Mouse (Mus musculus) thymus, postnatal 10 days (tissue): ENCODE measurements around the gene Xbp1.
A peak's percentile ranks its signal among the peaks of the same experiment; 100 is the strongest.
"Not testable (repeated sequence)": the region's sequence is repeated elsewhere in the genome, so short reads cannot be mapped to it uniquely, and the experiment has no call there.

Experiments
- DNase-seq, 2 experiments: peaks; one replicate each; pipeline ENCODE4 v3.0.0; 2021; ENCODE audit warnings: low spot score in 2 of 2

Gene Xbp1

GRCm38 (mm10) chr11:5528841-5529240, 8.4 kb downstream of the Xbp1 start:
- no peak for DNase-seq

- DNase-seq = no peak
Measured at GRCm38 (mm10) chr11:5530172-5530571, 9.7 kb downstream of the Xbp1 start.

DNA sequence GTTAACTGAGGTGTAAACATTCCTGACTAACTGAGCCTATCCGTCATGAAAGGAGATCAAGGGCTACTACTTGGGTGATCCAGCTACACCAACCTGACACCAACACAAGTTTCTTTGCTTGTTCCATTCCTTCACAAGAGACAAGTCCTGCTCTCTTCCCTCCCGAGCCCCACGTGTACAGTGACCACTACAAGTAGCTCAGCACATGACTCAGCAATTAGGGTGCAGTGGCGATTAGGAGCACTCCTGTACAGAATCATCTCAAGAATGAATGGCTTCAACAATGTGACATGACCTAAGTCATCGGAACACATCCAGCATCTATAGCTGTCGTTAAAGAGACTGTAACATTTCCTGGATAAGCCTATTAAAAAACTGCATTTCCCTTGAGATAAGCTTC, 10.3 kb downstream of the Xbp1 start:
- no peak for DNase-seq

DNA sequence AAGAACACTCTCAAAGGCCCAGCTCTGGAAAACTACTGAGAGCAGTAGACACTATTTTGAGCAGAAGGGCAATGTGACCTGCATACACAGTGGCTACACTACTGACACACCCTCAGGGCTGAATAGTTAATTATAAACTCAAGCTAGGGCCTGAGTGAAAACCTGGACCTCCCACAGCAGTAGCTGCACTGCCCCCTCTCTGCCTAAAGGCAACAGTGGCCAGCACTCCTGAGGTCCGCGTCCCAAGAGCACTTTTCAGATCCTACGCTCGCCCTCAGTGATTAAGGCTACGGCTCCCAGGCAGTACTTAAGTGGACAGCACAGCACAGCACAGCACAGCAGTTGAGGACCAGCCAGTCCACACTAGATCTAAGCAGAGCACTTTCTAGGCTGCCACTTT, 12.6 kb downstream of the Xbp1 start:
- DNase-seq = no peak

DNA sequence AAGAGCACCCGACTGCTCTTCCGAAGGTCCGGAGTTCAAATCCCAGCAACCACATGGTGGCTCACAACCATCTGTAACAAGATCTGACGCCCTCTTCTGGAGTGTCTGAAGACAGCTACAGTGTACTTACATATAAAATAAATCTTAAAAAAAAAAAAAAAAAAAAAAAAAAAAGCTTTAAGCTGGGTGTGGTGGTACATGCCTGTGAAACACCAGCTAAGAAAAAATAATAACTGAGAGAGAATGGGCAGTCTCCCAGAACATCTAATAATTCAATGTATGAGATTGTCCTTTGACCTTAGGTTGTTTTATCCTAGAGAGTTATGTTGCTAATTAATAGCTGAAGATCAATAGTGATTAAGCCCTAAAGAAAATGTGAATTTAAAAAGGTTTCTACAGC, 17.0 kb downstream of the Xbp1 start:
- DNase-seq = not testable (repeated sequence)

DNA sequence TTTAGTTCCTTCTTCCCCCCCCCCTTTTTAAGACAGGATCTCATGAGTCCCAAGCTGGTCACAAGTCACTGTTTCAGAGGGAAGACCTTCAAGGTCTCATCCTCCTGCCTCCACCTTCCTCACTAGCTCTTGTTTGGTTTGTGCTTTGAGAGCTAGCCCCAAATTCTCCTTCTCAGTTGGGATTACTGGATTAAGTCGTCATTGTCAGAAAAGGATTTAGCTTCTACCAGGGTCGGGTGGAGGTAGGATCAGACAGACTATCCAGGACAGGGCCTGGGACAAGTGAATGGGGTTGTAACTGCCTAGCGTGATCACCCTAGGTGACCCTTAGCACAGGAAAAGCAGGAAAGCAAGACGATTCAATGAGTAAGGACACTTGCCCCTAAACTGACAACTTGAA, 19.9 kb downstream of the Xbp1 start:
- DNase-seq = no peak

GRCm38 (mm10) chr11:5541230-5541798, 20.9 kb downstream of the Xbp1 start:
- DNase-seq = no peak

DNA sequence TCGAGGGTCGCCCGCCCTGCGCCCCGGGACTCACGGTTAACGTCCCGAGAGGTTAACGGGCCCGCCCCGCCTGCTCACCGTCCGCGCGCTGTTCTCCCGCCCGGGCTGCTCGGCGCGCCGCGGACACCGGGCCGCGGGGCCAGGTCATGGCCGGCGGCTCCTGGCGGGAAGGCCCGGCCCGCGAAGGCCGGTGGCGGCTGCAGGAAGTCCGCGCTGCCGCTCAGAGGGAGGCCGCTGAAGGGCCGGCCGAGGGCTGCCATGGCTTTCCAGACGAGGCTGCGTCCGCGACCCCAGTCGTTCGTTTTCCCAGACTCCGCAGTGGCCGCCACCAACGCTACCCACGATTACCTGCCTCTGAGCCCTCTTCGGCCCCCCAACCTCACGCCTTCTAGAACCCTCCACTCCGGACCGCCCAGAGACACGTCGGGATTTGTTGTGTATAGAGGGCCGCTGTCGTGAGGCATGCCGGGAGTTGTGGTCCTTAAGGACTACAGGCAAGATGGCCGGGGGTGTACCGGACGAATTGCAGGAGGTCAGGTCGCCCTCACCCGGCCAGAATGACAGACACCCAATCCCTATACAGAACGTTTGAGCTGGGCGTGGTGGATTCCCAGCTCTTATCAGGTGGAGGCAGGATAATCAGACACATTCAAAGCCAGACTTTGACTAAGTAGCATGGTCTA, 21.5 kb downstream of the Xbp1 start, which contains the start of gene Ccdc117:
TSS of gene Ccdc117 (minus strand) at position 389 of the 683 bp plus-strand sequence.
- peak; percentile 74 for DNase-seq

DNA sequence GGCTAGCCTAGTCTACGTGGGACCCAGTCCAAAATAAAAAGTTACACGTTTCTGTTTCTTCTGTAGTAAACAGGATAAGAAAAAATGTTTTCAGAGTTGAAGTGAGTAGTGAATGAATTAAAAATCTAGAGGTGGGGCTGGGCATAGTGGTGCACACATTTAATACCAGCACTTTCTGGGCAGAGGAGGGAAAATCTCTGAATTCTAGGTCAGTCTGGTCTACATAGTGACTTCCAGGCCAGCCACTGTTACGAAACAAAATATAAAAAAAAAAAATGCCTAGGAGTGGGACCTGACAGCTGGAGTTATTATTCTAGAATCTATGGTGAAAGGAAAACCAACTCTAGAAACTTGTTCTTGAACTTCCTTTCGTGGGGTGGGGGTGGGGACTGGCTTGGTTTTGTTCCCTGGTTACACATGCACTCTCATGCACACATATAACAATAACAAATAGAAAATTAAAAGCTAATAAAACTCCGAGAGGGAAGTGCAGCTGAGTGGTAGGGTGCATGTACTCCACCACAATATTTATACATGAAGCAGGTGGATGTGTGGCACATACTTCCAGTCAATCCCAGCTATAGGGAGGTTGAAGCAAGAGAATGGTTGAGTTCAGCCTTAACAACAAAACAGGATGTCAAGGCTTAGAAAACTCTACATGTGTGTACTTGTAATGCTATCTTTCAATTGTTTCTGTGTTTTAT, 22.2 kb downstream of the Xbp1 start:
- DNase-seq = no peak

- DNase-seq = no peak
Measured at GRCm38 (mm10) chr11:5543281-5543680, 22.8 kb downstream of the Xbp1 start.

- DNase-seq = not testable (repeated sequence)
Measured at GRCm38 (mm10) chr11:5544709-5545108, 24.2 kb downstream of the Xbp1 start.

DNA sequence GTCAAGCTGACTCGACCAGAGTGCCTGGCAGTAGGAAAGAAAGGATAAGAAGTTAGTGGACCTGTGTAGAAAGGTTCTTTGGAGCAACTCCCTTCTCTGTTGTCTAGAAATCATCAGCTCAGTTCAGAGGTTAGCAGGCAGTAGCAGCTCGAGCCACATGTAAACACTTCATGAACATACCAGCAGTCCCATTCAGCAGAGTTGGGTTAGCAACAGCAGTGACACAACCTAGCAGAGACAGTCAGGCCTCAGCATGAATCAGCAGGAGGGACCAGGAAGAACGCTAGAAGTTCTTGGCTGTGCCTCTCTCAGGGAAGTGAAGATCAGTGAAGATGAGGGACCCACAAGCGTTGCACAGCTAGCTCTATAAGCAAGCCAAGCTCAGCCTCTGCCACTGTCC, 25.0 kb downstream of the Xbp1 start:
- DNase-seq = no peak

- DNase-seq = no peak
Measured at GRCm38 (mm10) chr11:5546693-5547092, 26.2 kb downstream of the Xbp1 start.

DNA sequence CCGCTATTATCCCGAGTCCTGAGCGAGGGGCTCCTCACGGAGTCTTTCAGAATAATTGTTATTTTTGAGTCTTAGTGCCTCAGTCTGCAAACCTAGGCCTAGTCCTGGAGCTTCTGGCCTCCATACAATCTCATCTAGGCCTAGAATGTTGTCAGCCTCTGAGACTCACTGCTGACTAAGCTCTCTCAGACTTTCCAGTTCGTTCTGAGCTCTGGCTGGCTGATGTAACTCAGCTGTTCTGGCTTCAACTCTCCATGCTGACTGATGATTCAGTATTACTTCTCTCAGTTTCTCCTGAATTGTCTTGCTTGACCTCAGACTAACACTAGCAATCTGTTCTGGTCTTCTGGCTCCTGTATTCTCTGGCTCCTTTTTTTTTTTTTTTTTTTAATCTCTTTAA, 31.0 kb downstream of the Xbp1 start:
- no peak for DNase-seq

DNA sequence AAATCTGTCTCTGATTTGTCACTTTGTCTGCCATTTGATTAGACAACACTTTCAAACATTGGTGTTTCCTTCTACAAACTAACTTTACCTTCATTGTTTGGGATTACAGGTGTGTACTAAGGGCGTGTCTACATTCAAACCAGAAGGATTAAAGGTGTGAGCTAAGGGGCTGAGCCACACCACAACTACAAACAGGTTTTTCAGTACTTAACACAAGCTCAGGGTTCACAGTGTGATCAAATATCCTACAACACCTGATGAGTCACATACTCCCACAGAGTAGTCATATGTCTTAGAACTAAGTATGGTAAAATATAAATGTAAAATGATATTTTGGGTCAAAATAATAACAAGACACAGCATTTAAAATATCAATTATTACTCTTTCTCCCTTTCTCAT, 31.5 kb downstream of the Xbp1 start:
- no peak for DNase-seq

- DNase-seq = no peak
Measured at GRCm38 (mm10) chr11:5560273-5560672, 39.8 kb downstream of the Xbp1 start.

GRCm38 (mm10) chr11:5562625-5563268, 42.3 kb downstream of the Xbp1 start:
- DNase-seq = no peak

- no peak for DNase-seq
Measured at GRCm38 (mm10) chr11:5563898-5564297, 43.4 kb downstream of the Xbp1 start.

GRCm38 (mm10) chr11:5565596-5565995, 45.1 kb downstream of the Xbp1 start:
- DNase-seq = no peak

- no peak for DNase-seq
Measured at GRCm38 (mm10) chr11:5566506-5566905, 46.0 kb downstream of the Xbp1 start.

- no peak for DNase-seq
Measured at GRCm38 (mm10) chr11:5567654-5568053, 47.2 kb downstream of the Xbp1 start.

DNA sequence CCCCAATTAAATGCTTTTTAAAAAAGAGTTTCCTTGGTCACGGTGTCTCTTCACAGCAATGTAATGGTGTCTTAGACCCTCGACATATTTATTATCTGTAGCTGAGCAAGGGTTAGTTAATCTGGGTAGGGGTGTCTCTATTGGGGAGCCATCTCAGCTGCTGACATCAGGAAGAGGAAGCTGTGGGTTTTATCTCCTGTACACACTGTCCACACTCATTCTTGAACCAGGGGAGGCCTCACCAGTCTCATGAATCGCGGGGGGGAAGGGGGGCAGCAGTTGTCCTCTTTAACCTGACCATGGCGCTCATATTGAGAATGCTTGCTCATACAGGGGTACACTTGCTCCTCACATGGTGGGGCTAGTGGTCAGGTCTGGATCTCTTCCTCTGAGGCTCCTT, 47.6 kb downstream of the Xbp1 start:
- DNase-seq = no peak

DNA sequence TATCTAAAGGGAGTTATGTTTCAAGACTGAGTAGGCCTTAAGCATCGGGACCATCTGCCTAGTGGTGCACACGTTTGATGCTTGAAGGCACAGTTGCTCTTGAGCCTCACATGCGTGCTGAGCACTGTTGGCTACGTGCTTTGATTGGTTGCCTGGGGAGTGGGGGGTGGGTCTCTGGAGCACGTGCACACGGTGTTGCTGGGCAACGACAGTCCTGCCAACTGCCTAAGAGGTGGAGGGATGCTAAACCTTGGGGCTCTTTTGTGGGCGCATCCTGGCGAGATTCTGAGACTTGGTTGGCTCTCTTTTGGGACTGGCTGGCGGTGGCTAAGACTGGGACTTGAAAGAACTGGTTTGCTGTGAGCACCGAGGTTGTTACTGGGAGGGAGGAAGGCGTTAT, 49.0 kb downstream of the Xbp1 start, which contains the start of gene Ankrd36:
TSS of gene Ankrd36 (plus strand) at position 211 of the 400 bp plus-strand sequence.
- no peak for DNase-seq
